Mouse (Mus musculus): ENCODE results near the gene Tecpr2. TPM values are rescaled to one million over a fixed set of nuclear protein-coding genes. Genes with fewer than 3 reads are reported as not detected.

The Tecpr2 gene
- polyA plus RNA-seq, 1 experiment from 2014 or later, result 1.9 TPM

- Histone ChIP-seq H3K36me3 (ENCODE audit: insufficient read depth, low read length) (no peaks in the 10 kb centered on the region), H3K27me3 (replicated peaks; ENCODE audit: insufficient read depth, low read length) (no peaks in the 10 kb centered on the region), H3K9ac (replicated peaks; ENCODE audit: low read depth) (no peak overlapping the region), H3K4me3 (ENCODE audit: low read depth, low read length) (no peak overlapping the region), H3K4me1 (ENCODE audit: insufficient read depth, low read depth, low read length) (peaks cover 5% of the 10 kb centered on the region), H3K9me3 (ENCODE audit: low read length) (no peaks in the 10 kb centered on the region), H3K27ac (ENCODE audit: low read length) (no peak overlapping the region), H3K4me2 (replicated peaks; ENCODE audit: low read depth, low read length) (no peak overlapping the region)
- DNase-seq (ENCODE audit: low spot score), result no peak
- no peak for TF ChIP-seq CTCF (IDR thresholded peaks at IDR 0.05)
- no peak for TF ChIP-seq EP300 (IDR thresholded peaks at IDR 0.05)
- no peak for ATAC-seq
- 75% methylated on average over 3 of the region's 3 CpGs for WGBS
Observed at GRCm38 (mm10) chr12:110989409-110989808, 100.3 kb downstream of the Tecpr2 start.

GRCm38 (mm10) chr12:110990500-110990899 is 101.4 kb downstream of the Tecpr2 start:
- H3K36me3 ChIP-seq (ENCODE audit: insufficient read depth, low read length), result no peaks in the 10 kb centered on the region
- peaks cover 5% of the 10 kb centered on the region for H3K4me1 ChIP-seq (ENCODE audit: insufficient read depth, low read depth, low read length)
- no peak overlapping the region for H3K4me2 ChIP-seq (replicated peaks; ENCODE audit: low read depth, low read length)
- H3K9me3 ChIP-seq (ENCODE audit: low read length), result no peaks in the 10 kb centered on the region
- H3K4me3 ChIP-seq (ENCODE audit: low read depth, low read length), result no peak overlapping the region
- TF ChIP-seq CTCF (IDR thresholded peaks at IDR 0.05) (no peak), EP300 (IDR thresholded peaks at IDR 0.05) (no peak)
- WGBS, result 82% methylated on average over 7 of the region's 7 CpGs
- H3K9ac ChIP-seq (replicated peaks; ENCODE audit: low read depth), result no peak overlapping the region
- no peak for ATAC-seq
- DNase-seq (ENCODE audit: low spot score), result no peak
- H3K27ac ChIP-seq (ENCODE audit: low read length), result no peak overlapping the region
- no peaks in the 10 kb centered on the region for H3K27me3 ChIP-seq (replicated peaks; ENCODE audit: insufficient read depth, low read length)

GRCm38 (mm10) chr12:110991361-110992127 is 102.5 kb downstream of the Tecpr2 start:
- Histone ChIP-seq H3K27me3 (replicated peaks; ENCODE audit: insufficient read depth, low read length) (no peaks in the 10 kb centered on the region), H3K4me1 (ENCODE audit: insufficient read depth, low read depth, low read length) (peaks cover 5% of the 10 kb centered on the region), H3K9me3 (ENCODE audit: low read length) (no peaks in the 10 kb centered on the region), H3K27ac (ENCODE audit: low read length) (peak overlapping the region; percentile 82), H3K4me2 (replicated peaks; ENCODE audit: low read depth, low read length) (peak overlapping the region; percentile 61), H3K9ac (replicated peaks; ENCODE audit: low read depth) (peak overlapping the region; percentile 46), H3K4me3 (ENCODE audit: low read depth, low read length) (peak overlapping the region; percentile 42), H3K36me3 (ENCODE audit: insufficient read depth, low read length) (no peaks in the 10 kb centered on the region)
- DNase-seq (ENCODE audit: low spot score) (peak; percentile 94), ATAC-seq (peak; percentile 90)
- TF ChIP-seq CTCF (IDR thresholded peaks at IDR 0.05) (peak; percentile 82), EP300 (IDR thresholded peaks at IDR 0.05) (no peak)
- 5% methylated on average over 23 of the region's 23 CpGs for WGBS

GRCm38 (mm10) chr12:110992128-110992553 is 103.1 kb downstream of the Tecpr2 start:
- Histone ChIP-seq H3K4me1 (ENCODE audit: insufficient read depth, low read depth, low read length) (peaks cover 5% of the 10 kb centered on the region), H3K9me3 (ENCODE audit: low read length) (no peaks in the 10 kb centered on the region), H3K4me2 (replicated peaks; ENCODE audit: low read depth, low read length) (peak overlapping the region; percentile 61), H3K27me3 (replicated peaks; ENCODE audit: insufficient read depth, low read length) (no peaks in the 10 kb centered on the region), H3K4me3 (ENCODE audit: low read depth, low read length) (peak overlapping the region; percentile 42), H3K27ac (ENCODE audit: low read length) (peak overlapping the region; percentile 82), H3K9ac (replicated peaks; ENCODE audit: low read depth) (peak overlapping the region; percentile 46), H3K36me3 (ENCODE audit: insufficient read depth, low read length) (no peaks in the 10 kb centered on the region)
- peak; percentile 94 for DNase-seq (ENCODE audit: low spot score)
- no peak for TF ChIP-seq EP300 (IDR thresholded peaks at IDR 0.05)
- peak; percentile 91 for TF ChIP-seq CTCF (IDR thresholded peaks at IDR 0.05)
- WGBS, result 2% methylated on average over 24 of the region's 24 CpGs
- ATAC-seq, result peak; percentile 89

- TF ChIP-seq CTCF (IDR thresholded peaks at IDR 0.05), result no peak
- TF ChIP-seq EP300 (IDR thresholded peaks at IDR 0.05), result no peak
- Histone ChIP-seq H3K4me3 (ENCODE audit: low read depth, low read length) (no peak overlapping the region), H3K4me2 (replicated peaks; ENCODE audit: low read depth, low read length) (peak overlapping the region; percentile 61; the same call in 1 of the 2 replicates), H3K27me3 (replicated peaks; ENCODE audit: insufficient read depth, low read length) (no peaks in the 10 kb centered on the region), H3K36me3 (ENCODE audit: insufficient read depth, low read length) (no peaks in the 10 kb centered on the region), H3K9me3 (ENCODE audit: low read length) (no peaks in the 10 kb centered on the region), H3K4me1 (ENCODE audit: insufficient read depth, low read depth, low read length) (peaks cover 5% of the 10 kb centered on the region), H3K9ac (replicated peaks; ENCODE audit: low read depth) (no peak overlapping the region), H3K27ac (ENCODE audit: low read length) (no peak overlapping the region; the same call in 1 of the 2 replicates)
- 73% methylated on average over 12 of the region's 12 CpGs for WGBS
- DNase-seq (ENCODE audit: low spot score) (no peak), ATAC-seq (no peak)
Observed at GRCm38 (mm10) chr12:110992771-110993170, 103.7 kb downstream of the Tecpr2 start.

- Histone ChIP-seq H3K27me3 (replicated peaks; ENCODE audit: insufficient read depth, low read length) (no peaks in the 10 kb centered on the region), H3K9me3 (ENCODE audit: low read length) (no peaks in the 10 kb centered on the region), H3K4me2 (replicated peaks; ENCODE audit: low read depth, low read length) (no peak overlapping the region), H3K4me3 (ENCODE audit: low read depth, low read length) (no peak overlapping the region), H3K9ac (replicated peaks; ENCODE audit: low read depth) (no peak overlapping the region), H3K36me3 (ENCODE audit: insufficient read depth, low read length) (no peaks in the 10 kb centered on the region), H3K27ac (ENCODE audit: low read length) (no peak overlapping the region), H3K4me1 (ENCODE audit: insufficient read depth, low read depth, low read length) (peaks cover 5% of the 10 kb centered on the region)
- TF ChIP-seq EP300 (IDR thresholded peaks at IDR 0.05), result no peak
- TF ChIP-seq CTCF (IDR thresholded peaks at IDR 0.05), result no peak
- no peak for ATAC-seq
- 88% methylated on average over 3 of the region's 3 CpGs for WGBS
- no peak for DNase-seq (ENCODE audit: low spot score)
Observed at GRCm38 (mm10) chr12:110993226-110993625, 104.2 kb downstream of the Tecpr2 start.
